Mouse (Mus musculus): ENCODE measurements at regions not wholly inside any gene's neighbourhood (a gene's known extent, or its start where the extent isn't known, plus 50 kb on each side); places are given as distances from the start of the nearest gene placed in this dataset.

GRCm38 (mm10) chr3:60884027-60884426 is 118.6 kb upstream of the P2ry1 start:
- no peaks in the 10 kb centered on the region for H3K9me3 ChIP-seq (ENCODE audit: control insufficient read depth, low read length)
- WGBS (ENCODE audit: insufficient replicate concordance), result 49% methylated on average over 3 of the region's 3 CpGs
- no peak overlapping the region for H3K9ac ChIP-seq (replicated peaks)
- H3K27me3 ChIP-seq (ENCODE audit: control insufficient read depth, insufficient read depth, low read length), result no peaks in the 10 kb centered on the region
- DNase-seq (ENCODE audit: low read depth in 3 of 3, low spot score in 3 of 3) (no peak), ATAC-seq (ENCODE audit: insufficient read depth) (no peak)
- H3K4me3 ChIP-seq (ENCODE audit: insufficient read depth in 1 of 2, low read depth in 2 of 2, low read length in 2 of 2), result no peak overlapping the region
- no peak for TF ChIP-seq EP300 (IDR thresholded peaks at IDR 0.05; ENCODE audit: low read depth)
- no peak for TF ChIP-seq CTCF (IDR thresholded peaks at IDR 0.05; ENCODE audit: low read depth)
- H3K4me2 ChIP-seq (ENCODE audit: low read depth), result no peak overlapping the region
- H3K36me3 ChIP-seq (replicated peaks; ENCODE audit: control insufficient read depth, insufficient read depth, low read depth), result no peaks in the 10 kb centered on the region
- no peak overlapping the region for H3K27ac ChIP-seq
- no peaks in the 10 kb centered on the region for H3K4me1 ChIP-seq (replicated peaks; ENCODE audit: control insufficient read depth in 2 of 2, insufficient read depth in 2 of 2, low read length in 1 of 2)

DNA sequence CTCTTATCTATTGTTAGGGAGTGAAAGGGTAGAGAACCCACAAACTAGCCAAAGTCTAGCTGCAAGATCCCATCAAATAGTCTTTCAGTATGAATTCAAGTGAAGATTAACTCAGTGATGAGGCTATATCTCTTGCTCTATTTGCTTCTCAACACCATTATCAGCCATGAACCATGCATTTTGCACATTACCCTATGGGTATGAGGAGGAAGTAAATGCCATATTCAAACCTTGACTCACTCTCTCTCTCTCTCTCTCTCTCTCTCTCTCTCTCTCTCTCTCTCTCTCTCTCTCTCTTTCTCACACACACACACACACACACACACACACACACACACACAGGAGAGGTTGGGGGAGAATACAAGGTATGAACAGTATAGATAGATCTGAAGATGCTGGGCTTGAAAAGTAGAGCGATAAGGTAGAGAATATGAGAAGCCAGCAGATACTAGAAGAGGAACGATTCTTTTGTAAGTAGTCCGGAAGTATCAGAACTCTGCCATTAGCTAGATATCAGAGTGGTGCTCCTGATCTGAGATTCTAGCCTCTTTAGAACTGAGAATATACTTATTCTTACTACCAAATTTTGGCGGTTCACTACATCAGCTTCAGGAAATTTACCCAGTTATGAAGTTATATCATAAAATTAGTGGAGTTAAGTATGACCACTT is 113.3 kb upstream of the P2ry1 start:
- Histone ChIP-seq H3K4me2 (ENCODE audit: low read depth) (no peak overlapping the region), H3K27ac (no peak overlapping the region), H3K4me1 (replicated peaks; ENCODE audit: control insufficient read depth in 2 of 2, insufficient read depth in 2 of 2, low read length in 1 of 2) (no peaks in the 10 kb centered on the region), H3K27me3 (ENCODE audit: control insufficient read depth, insufficient read depth, low read length) (no peaks in the 10 kb centered on the region), H3K9ac (replicated peaks) (no peak overlapping the region), H3K36me3 (replicated peaks; ENCODE audit: control insufficient read depth, insufficient read depth, low read depth) (no peaks in the 10 kb centered on the region), H3K4me3 (ENCODE audit: insufficient read depth in 1 of 2, low read depth in 2 of 2, low read length in 2 of 2) (no peak overlapping the region), H3K9me3 (ENCODE audit: control insufficient read depth, low read length) (no peaks in the 10 kb centered on the region)
- DNase-seq (ENCODE audit: low read depth in 3 of 3, low spot score in 3 of 3), result no peak
- 65% methylated on average over 4 of the region's 4 CpGs for WGBS (ENCODE audit: insufficient replicate concordance)
- ATAC-seq (ENCODE audit: insufficient read depth), result no peak
- no peak for TF ChIP-seq EP300 (IDR thresholded peaks at IDR 0.05; ENCODE audit: low read depth)
- TF ChIP-seq CTCF (IDR thresholded peaks at IDR 0.05; ENCODE audit: low read depth), result no peak

DNA sequence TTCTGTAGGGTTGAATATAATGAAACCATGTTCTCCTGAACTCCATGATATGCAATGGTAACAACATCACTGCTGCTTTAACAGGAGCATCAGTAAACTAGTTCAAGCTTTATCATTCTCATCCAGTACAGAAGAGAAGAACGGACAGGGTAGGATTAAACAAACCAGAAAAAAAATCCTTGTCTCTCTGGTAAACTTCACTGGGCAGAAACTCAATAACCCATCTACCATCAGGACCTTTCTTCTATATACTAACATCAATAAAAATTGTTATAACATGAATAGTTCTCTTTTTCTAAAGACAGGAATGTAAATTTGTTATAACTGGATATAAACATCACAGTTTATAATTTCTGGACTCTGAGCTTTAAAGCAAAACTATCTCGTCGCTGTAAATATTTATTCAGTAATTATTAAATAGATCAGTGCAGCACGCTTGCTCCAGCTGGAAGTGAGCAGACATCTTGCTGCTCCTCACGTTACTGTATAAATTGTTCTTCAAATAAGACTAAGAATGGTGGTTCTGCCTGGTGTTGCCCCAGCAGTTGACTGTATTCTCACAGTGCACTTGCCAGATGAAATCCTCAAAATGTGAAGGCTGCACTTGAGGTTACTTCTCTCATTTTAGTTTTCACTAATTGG is 104.8 kb upstream of the P2ry1 start:
- Histone ChIP-seq H3K27ac (no peak overlapping the region), H3K9ac (replicated peaks) (no peak overlapping the region), H3K36me3 (replicated peaks; ENCODE audit: control insufficient read depth, insufficient read depth, low read depth) (no peaks in the 10 kb centered on the region), H3K4me1 (replicated peaks; ENCODE audit: control insufficient read depth in 2 of 2, insufficient read depth in 2 of 2, low read length in 1 of 2) (no peaks in the 10 kb centered on the region), H3K4me2 (ENCODE audit: low read depth) (no peak overlapping the region), H3K27me3 (ENCODE audit: control insufficient read depth, insufficient read depth, low read length) (no peaks in the 10 kb centered on the region), H3K9me3 (ENCODE audit: control insufficient read depth, low read length) (no peaks in the 10 kb centered on the region), H3K4me3 (ENCODE audit: insufficient read depth in 1 of 2, low read depth in 2 of 2, low read length in 2 of 2) (no peak overlapping the region)
- 62% methylated on average over 5 of the region's 5 CpGs for WGBS (ENCODE audit: insufficient replicate concordance)
- DNase-seq (ENCODE audit: low read depth in 3 of 3, low spot score in 3 of 3) (no peak), ATAC-seq (ENCODE audit: insufficient read depth) (no peak)
- TF ChIP-seq CTCF (IDR thresholded peaks at IDR 0.05; ENCODE audit: low read depth), result no peak
- TF ChIP-seq EP300 (IDR thresholded peaks at IDR 0.05; ENCODE audit: low read depth), result no peak

DNA sequence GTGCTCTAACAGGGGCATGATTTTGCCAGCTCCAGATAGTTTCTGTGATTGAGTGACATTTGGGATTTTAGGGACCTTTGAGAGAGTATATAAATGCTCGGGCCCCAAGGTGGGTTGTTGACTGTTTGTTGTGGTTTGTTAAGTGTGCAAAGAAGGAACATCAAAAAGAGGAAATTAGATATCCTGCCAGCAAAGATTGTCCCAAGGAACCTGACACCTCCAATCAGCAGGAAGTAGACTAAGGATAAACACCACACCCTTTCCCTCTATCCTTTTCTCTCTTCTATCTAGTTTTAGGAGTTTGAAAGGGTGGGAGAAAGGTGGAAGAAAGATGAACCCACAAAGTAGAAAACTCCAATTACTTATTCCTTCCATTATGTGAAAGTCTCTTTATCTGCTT is 103.9 kb upstream of the P2ry1 start:
- no peak overlapping the region for H3K27ac ChIP-seq
- H3K9ac ChIP-seq (replicated peaks), result no peak overlapping the region
- TF ChIP-seq EP300 (IDR thresholded peaks at IDR 0.05; ENCODE audit: low read depth) (no peak), CTCF (IDR thresholded peaks at IDR 0.05; ENCODE audit: low read depth) (no peak)
- no peaks in the 10 kb centered on the region for H3K9me3 ChIP-seq (ENCODE audit: control insufficient read depth, low read length)
- no peak overlapping the region for H3K4me3 ChIP-seq (ENCODE audit: insufficient read depth in 1 of 2, low read depth in 2 of 2, low read length in 2 of 2)
- no peaks in the 10 kb centered on the region for H3K4me1 ChIP-seq (replicated peaks; ENCODE audit: control insufficient read depth in 2 of 2, insufficient read depth in 2 of 2, low read length in 1 of 2)
- no peaks in the 10 kb centered on the region for H3K36me3 ChIP-seq (replicated peaks; ENCODE audit: control insufficient read depth, insufficient read depth, low read depth)
- DNase-seq (ENCODE audit: low read depth in 3 of 3, low spot score in 3 of 3), result no peak
- no peaks in the 10 kb centered on the region for H3K27me3 ChIP-seq (ENCODE audit: control insufficient read depth, insufficient read depth, low read length)
- no peak overlapping the region for H3K4me2 ChIP-seq (ENCODE audit: low read depth)
- ATAC-seq (ENCODE audit: insufficient read depth), result no peak
- WGBS (ENCODE audit: insufficient replicate concordance), result 22% methylated on average over 1 of the region's 1 CpGs

DNA sequence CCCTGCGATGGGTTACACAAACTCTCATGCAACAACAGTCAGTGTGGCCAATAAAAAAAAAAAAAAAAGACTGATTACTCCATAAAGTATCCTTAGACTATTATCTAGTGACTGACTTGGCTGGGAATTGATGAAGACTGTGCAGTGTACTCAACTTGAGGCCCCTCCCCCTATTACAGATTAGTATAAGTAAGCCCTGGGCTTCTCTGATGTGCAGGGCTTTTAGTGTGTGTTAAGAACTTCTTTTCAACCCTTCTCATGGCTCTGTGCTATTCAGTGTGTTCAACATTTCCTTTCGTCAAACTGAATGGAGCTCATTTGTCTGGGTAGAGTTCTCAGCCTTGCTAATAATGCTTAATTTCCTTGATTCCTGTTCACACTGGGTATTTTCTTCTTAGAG is 101.0 kb upstream of the P2ry1 start:
- Histone ChIP-seq H3K4me3 (ENCODE audit: insufficient read depth in 1 of 2, low read depth in 2 of 2, low read length in 2 of 2) (no peak overlapping the region), H3K36me3 (replicated peaks; ENCODE audit: control insufficient read depth, insufficient read depth, low read depth) (no peaks in the 10 kb centered on the region), H3K27ac (no peak overlapping the region), H3K4me2 (ENCODE audit: low read depth) (no peak overlapping the region), H3K4me1 (replicated peaks; ENCODE audit: control insufficient read depth in 2 of 2, insufficient read depth in 2 of 2, low read length in 1 of 2) (no peaks in the 10 kb centered on the region), H3K9ac (replicated peaks) (no peak overlapping the region), H3K27me3 (ENCODE audit: control insufficient read depth, insufficient read depth, low read length) (no peaks in the 10 kb centered on the region), H3K9me3 (ENCODE audit: control insufficient read depth, low read length) (no peaks in the 10 kb centered on the region)
- ATAC-seq (ENCODE audit: insufficient read depth) (no peak), DNase-seq (ENCODE audit: low read depth in 3 of 3, low spot score in 3 of 3) (no peak)
- WGBS (ENCODE audit: insufficient replicate concordance), result 70% methylated on average over 2 of the region's 2 CpGs
- TF ChIP-seq EP300 (IDR thresholded peaks at IDR 0.05; ENCODE audit: low read depth), result no peak
- no peak for TF ChIP-seq CTCF (IDR thresholded peaks at IDR 0.05; ENCODE audit: low read depth)
